Mouse (Mus musculus) liver, adult 2 months (tissue): ENCODE measurements around the gene Tnrc6a. TPM values are rescaled to one million over a fixed set of nuclear protein-coding genes. Genes with fewer than 3 reads are reported as not detected.
A peak's percentile ranks its signal among the peaks of the same experiment; 100 is the strongest.

ENCODE experiments used
- DNase-seq: peaks from one replicate; pipeline ENCODE4 v3.0.0-alpha.2; 2011; ENCODE audit warnings: low read depth, low spot score; ENCODE audit errors: extremely low read depth
- H3K27ac ChIP-seq: fragments of 200-500 bp; replicated peaks from 2 replicates; pipeline ENCODE4 v1.5.1; 2012; ENCODE audit warnings: low read depth, mild to moderate bottlenecking, control low read depth, inconsistent platforms, low read length; ENCODE audit not compliant: insufficient read depth
- H3K27me3 ChIP-seq: fragments of 200-500 bp; 2 replicates; pipeline ENCODE4 v1.6.1; 2012; ENCODE audit warnings: mild to moderate bottlenecking, moderate library complexity, low read length, inconsistent platforms; ENCODE audit not compliant: control insufficient read depth, insufficient read depth
- H3K36me3 ChIP-seq: fragments of 200-500 bp; 2 replicates; pipeline ENCODE4 v1.6.1; 2012; ENCODE audit warnings: low read length, inconsistent platforms; ENCODE audit not compliant: control insufficient read depth, insufficient read depth
- H3K4me1 ChIP-seq: fragments of 200-500 bp; 2 replicates; pipeline ENCODE4 v1.6.1; 2011; ENCODE audit warnings: low read length; ENCODE audit not compliant: control insufficient read depth, insufficient read depth
- H3K4me3 ChIP-seq: fragments of 200-500 bp; 2 replicates; pipeline ENCODE4 v1.5.1; 2011; ENCODE audit warnings: low read depth, mild to moderate bottlenecking, control low read depth, low read length, moderate library complexity; ENCODE audit not compliant: insufficient read depth
- H3K79me2 ChIP-seq: fragments of 200-500 bp; 2 replicates; pipeline ENCODE4 v1.6.1; 2012; ENCODE audit warnings: inconsistent platforms, mild to moderate bottlenecking, low read length, moderate library complexity; ENCODE audit not compliant: control insufficient read depth, insufficient read depth
- H3K9ac ChIP-seq: fragments of 200-500 bp; 2 replicates; pipeline ENCODE4 v1.6.1; 2012; ENCODE audit warnings: low read depth, mild to moderate bottlenecking, control low read depth, inconsistent platforms, low read length
- CTCF ChIP-seq: fragments of 200-500 bp; IDR thresholded peaks from 2 replicates; pipeline ENCODE4 v1.5.1; 2011; ENCODE audit warnings: low read depth, low read length, control low read depth
- POLR2A ChIP-seq: fragments of 200-500 bp; IDR thresholded peaks from 2 replicates; pipeline ENCODE4 v1.6.1; 2011; ENCODE audit warnings: low read length, control low read depth; ENCODE audit not compliant: insufficient read depth; ENCODE audit errors: extremely low read depth
- WGBS: fragments of 180-500 bp; shearing (Covaris S2); methylation state at CpG from one replicate; pipeline ENCODE4 v1.1.7; 2018; 5-methylcytosine and 5-hydroxymethylcytosine counted together
- polyA plus RNA-seq: library from polyadenylated mRNA; depleted of rRNA; stranded (reverse); fragments of >200 nt; gene quantifications from 2 replicates; pipeline ENCODE4 v1.2.3, GENCODE M21; 2012
- total RNA-seq: library from RNA; depleted of rRNA; stranded (reverse); fragments of >200 nt; gene quantifications from 2 replicates; pipeline ENCODE4 v1.2.3, GENCODE M21; 2014

Gene Tnrc6a
- total and polyA plus RNA-seq, 2 experiments = 22.1 to 29.7 TPM

GRCm38 (mm10) chr7:123135655-123136054 is 12.0 kb downstream of the Tnrc6a start:
- Histone ChIP-seq H3K27me3 (no peaks in the 10 kb centered on the region), H3K4me1 (peaks cover 42% of the 10 kb centered on the region), H3K4me3 (no peak overlapping the region), H3K36me3 (peaks cover 22% of the 10 kb centered on the region), H3K9ac (no peak overlapping the region), H3K79me2 (peaks cover 65% of the 10 kb centered on the region), H3K27ac (peak overlapping the region; percentile 71)
- 19% methylated on average over 3 of the region's 3 CpGs for whole genome bisulfite sequencing
- TF ChIP-seq POLR2A (no peak), CTCF (no peak)
- DNase-seq = peak; percentile 86

DNA sequence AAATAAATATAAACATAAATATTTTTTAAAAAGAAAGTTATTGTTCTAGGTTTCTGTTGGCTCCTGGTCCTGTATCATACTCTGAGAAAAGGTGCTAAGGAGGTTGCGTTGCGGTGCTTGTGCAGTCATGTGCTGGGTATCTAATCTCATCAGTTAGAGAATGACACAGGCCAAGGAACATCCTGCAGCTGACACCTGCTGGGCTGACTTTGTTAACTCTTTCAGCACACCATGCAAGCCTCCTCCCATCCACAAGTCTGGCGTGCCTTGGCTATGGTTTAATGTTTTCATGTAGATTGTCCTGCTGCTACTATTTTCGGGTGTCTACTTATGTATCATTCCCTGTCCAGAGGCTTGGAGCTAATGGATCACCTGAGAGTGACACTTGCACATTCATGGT is 14.3 kb downstream of the Tnrc6a start:
- Histone ChIP-seq H3K9ac (no peak overlapping the region), H3K4me3 (no peak overlapping the region), H3K27ac (no peak overlapping the region), H3K79me2 (peaks cover 57% of the 10 kb centered on the region), H3K27me3 (no peaks in the 10 kb centered on the region), H3K36me3 (peaks cover 20% of the 10 kb centered on the region), H3K4me1 (peaks cover 32% of the 10 kb centered on the region)
- 90% methylated on average over 4 of the region's 4 CpGs for WGBS
- TF ChIP-seq CTCF (no peak), POLR2A (no peak)
- DNase-seq = no peak

DNA sequence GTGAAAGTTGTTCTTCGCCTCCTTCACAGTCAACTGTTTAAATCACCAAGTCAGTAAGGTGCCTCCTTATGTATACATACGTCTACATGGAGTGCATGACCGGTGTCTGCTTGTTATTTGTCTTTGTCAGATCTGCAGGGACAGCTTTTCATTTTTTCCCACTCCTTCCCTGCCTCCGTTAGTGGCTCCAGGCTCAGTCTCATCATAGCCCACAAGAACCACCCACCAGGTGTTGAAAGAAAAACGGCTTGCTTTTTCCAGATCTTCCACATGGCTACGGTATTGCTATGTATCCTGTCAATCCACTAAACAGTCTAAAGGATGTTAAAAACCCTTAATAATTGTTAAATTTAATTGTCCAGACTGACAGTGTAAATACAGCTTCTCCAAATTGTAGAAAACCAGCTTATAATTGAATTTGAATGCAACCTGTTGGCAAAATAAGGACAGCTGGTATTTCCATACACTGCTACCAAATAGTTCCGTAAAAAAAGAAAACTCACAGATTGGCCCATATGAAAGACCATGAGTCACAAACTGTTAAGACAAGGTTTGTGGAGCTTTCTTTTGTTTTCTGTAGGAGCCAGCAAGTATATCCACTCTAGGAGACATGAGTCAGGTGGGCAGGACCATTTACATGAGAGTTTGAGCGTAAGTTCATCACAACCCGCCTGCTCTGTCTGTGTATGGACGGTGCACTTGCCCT is 22.6 kb downstream of the Tnrc6a start:
- H3K27me3 ChIP-seq = no peaks in the 10 kb centered on the region
- H3K4me1 ChIP-seq = 0 out of 2 replicates have a peak, but pooled peaks cover 2% of the 10 kb centered on the region
- H3K9ac ChIP-seq = no peak overlapping the region
- H3K36me3 ChIP-seq = peaks cover 17% of the 10 kb centered on the region
- H3K4me3 ChIP-seq = no peak overlapping the region
- TF ChIP-seq POLR2A (no peak), CTCF (no peak)
- H3K27ac ChIP-seq = no peak overlapping the region
- 94% methylated on average over 10 of the region's 10 CpGs for WGBS
- peaks cover 24% of the 10 kb centered on the region; the same call in 1 of the 2 replicates for H3K79me2 ChIP-seq
- no peak for DNase-seq

DNA sequence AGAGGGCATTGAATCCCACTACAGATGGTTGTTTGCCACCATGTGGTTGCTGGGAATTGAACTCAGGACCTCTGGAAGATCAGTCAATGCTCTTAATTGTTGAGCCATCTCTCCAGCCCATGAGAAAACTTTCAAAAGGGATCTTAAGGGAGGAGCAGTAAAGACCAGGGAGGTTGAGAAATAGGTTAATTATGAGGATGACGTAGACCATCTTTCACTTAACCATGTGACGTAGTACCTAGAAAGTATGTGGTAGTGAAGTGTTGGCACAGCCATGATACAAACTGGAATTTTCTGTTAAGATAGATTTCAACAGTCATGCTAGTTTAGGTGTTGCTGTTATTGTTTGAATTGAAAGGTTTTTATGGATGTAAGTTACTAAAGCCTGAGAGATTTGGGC is 24.1 kb downstream of the Tnrc6a start:
- no peaks in the 10 kb centered on the region for H3K27me3 ChIP-seq
- H3K27ac ChIP-seq = no peak overlapping the region
- no peak for DNase-seq
- 94% methylated on average over 2 of the region's 2 CpGs for WGBS
- peaks cover 19% of the 10 kb centered on the region; the same call in 1 of the 2 replicates for H3K79me2 ChIP-seq
- no peaks in the 10 kb centered on the region for H3K4me1 ChIP-seq
- TF ChIP-seq POLR2A = no peak
- TF ChIP-seq CTCF = no peak
- H3K4me3 ChIP-seq = no peak overlapping the region
- peaks cover 22% of the 10 kb centered on the region for H3K36me3 ChIP-seq
- no peak overlapping the region for H3K9ac ChIP-seq

GRCm38 (mm10) chr7:123148935-123149334 is 25.2 kb downstream of the Tnrc6a start:
- Histone ChIP-seq H3K4me3 (no peak overlapping the region), H3K79me2 (peaks cover 22% of the 10 kb centered on the region; the same call in 1 of the 2 replicates), H3K27me3 (no peaks in the 10 kb centered on the region), H3K36me3 (peaks cover 27% of the 10 kb centered on the region), H3K27ac (no peak overlapping the region), H3K4me1 (no peaks in the 10 kb centered on the region), H3K9ac (no peak overlapping the region)
- WGBS = 61% methylated on average over 9 of the region's 9 CpGs
- no peak for TF ChIP-seq POLR2A
- no peak for TF ChIP-seq CTCF
- no peak for DNase-seq

DNA sequence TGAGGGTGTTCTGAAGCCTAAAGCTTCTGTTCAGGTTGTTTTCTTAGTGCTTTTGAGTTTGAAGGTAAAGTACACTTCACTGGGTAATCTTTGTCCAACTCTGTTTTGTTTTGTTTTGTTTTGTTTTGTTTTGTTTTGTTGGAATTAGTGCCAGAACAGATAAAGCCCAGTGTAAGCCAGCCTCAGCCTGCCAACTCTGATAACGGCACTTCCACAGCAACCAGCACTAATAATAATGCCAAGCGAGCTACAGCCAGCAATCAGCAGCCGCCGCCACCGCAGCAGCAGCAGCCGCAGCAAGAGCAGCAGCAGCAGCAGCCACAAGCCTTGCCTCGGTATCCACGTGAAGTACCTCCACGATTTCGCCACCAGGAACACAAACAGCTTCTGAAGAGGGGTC is 38.7 kb downstream of the Tnrc6a start:
- Histone ChIP-seq H3K27me3 (no peaks in the 10 kb centered on the region), H3K4me1 (peaks cover 12% of the 10 kb centered on the region), H3K9ac (no peak overlapping the region), H3K27ac (no peak overlapping the region; the same call in 1 of the 2 replicates), H3K79me2 (peaks cover 4% of the 10 kb centered on the region; the same call in 1 of the 2 replicates), H3K4me3 (no peak overlapping the region), H3K36me3 (peaks cover 49% of the 10 kb centered on the region)
- no peak for TF ChIP-seq POLR2A
- TF ChIP-seq CTCF = no peak
- 22% methylated on average over 10 of the region's 10 CpGs for WGBS
- peak; percentile 92 for DNase-seq
